Mouse (Mus musculus) kidney, postnatal 25 days (tissue): ENCODE data around the gene Defa30.
"Not testable (repeated sequence)": the region's sequence is repeated elsewhere in the genome, so short reads cannot be mapped to it uniquely, and the experiment has no call there.

Experiments
- DNase-seq, 2 experiments: peaks; one replicate each; pipeline ENCODE4 v3.0.0; 2021; ENCODE audit warnings: mixed read lengths in 2 of 2

The Defa30 gene

GRCm38 (mm10) chr8:21134342-21134741, at the start of gene Defa30:
Defa30 (plus strand) TSS chr8:21134642.
- not testable (repeated sequence) for DNase-seq

GRCm38 (mm10) chr8:21093106-21093505, 41.3 kb upstream of the Defa30 start:
- peak in 1 of 2 experiments; percentile 8 for DNase-seq

GRCm38 (mm10) chr8:21095950-21096349, 38.5 kb upstream of the Defa30 start, which contains the start of gene Gm14851:
Gm14851 (minus strand) TSS chr8:21096050.
- not testable (repeated sequence) for DNase-seq

- not testable (repeated sequence) for DNase-seq
Measured at GRCm38 (mm10) chr8:21161977-21162376, 27.5 kb downstream of the Defa30 start, which contains the start of gene Defa22. Defa22 (plus strand) TSS chr8:21162277.
